Mouse (Mus musculus) thymus, adult 2 months (tissue): ENCODE measurements around the gene 4930426L09Rik. TPM values are rescaled to one million over a fixed set of nuclear protein-coding genes. Genes with fewer than 3 reads are reported as not detected.
A peak's percentile ranks its signal among the peaks of the same experiment; 100 is the strongest.

Experiments
- DNase-seq: peaks from one replicate; pipeline ENCODE4 v3.0.0; 2021
- H3K27ac ChIP-seq: fragments of 200-500 bp; 2 replicates; pipeline ENCODE4 v1.5.1; 2012; ENCODE audit warnings: low read length, control low read depth; ENCODE audit not compliant: control insufficient read depth, insufficient read depth
- H3K27me3 ChIP-seq: fragments of 200-500 bp; 2 replicates; pipeline ENCODE4 v1.6.1; 2012; ENCODE audit warnings: mild to moderate bottlenecking, low read length, moderate library complexity, mixed read lengths; ENCODE audit not compliant: control insufficient read depth, insufficient read depth
- H3K36me3 ChIP-seq: fragments of 200-500 bp; 2 replicates; pipeline ENCODE4 v1.6.1; 2012; ENCODE audit warnings: mild to moderate bottlenecking, low read length, moderate library complexity; ENCODE audit not compliant: control insufficient read depth, insufficient read depth
- H3K4me1 ChIP-seq: fragments of 200-500 bp; replicated peaks from 2 replicates; pipeline ENCODE4 v1.6.1; 2012; ENCODE audit warnings: low read length; ENCODE audit not compliant: control insufficient read depth, insufficient read depth
- H3K4me3 ChIP-seq: fragments of 200-500 bp; 2 replicates; pipeline ENCODE4 v1.5.1; 2012; ENCODE audit warnings: mild to moderate bottlenecking, low read length, control low read depth, moderate library complexity; ENCODE audit not compliant: control insufficient read depth, insufficient read depth
- CTCF ChIP-seq: fragments of 200-500 bp; IDR thresholded peaks from 2 replicates; pipeline ENCODE4 v1.5.1; 2012; ENCODE audit warnings: mild to moderate bottlenecking, control low read depth, low read length, moderate library complexity, borderline replicate concordance; ENCODE audit not compliant: control insufficient read depth, poor library complexity, insufficient read depth; ENCODE audit errors: extremely low read depth
- POLR2A ChIP-seq: fragments of 200-500 bp; IDR thresholded peaks from 2 replicates; pipeline ENCODE4 v1.6.1; 2012; ENCODE audit warnings: mild to moderate bottlenecking, low read length, control low read depth, moderate library complexity; ENCODE audit not compliant: control insufficient read depth, poor library complexity, insufficient read depth; ENCODE audit errors: extremely low read depth
- WGBS: fragments of 180-500 bp; shearing (Covaris S2); methylation state at CpG from one replicate; pipeline ENCODE4 v1.1.7; 2018; 5-methylcytosine and 5-hydroxymethylcytosine counted together
- polyA plus RNA-seq: library from polyadenylated mRNA; depleted of rRNA; stranded (reverse); fragments of >200 nt; gene quantifications from 2 replicates; pipeline ENCODE4 v1.2.3, GENCODE M21; 2012

4930426L09Rik gene
- polyA plus RNA-seq, 1 experiment: 2.0 TPM

DNA sequence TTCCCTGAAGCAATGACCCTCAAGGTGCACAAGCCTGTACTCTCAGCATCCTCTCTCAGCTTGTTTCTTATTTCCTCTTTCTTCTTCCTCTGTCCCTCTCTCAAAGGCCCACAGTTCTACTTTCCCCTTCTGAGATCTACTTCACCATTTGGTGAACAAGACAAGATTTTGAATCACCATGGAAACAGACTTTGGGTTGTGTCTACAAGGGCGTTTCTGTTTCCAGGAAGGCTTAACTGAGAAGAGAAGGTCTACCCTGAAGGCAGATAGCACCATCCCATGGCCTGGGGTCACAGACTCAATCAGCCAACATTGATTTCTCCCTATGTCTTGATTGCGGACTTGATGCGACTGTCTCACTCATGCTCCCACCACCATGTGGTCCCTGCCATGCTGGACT lies 9.3 kb upstream of the 4930426L09Rik start:
- H3K27ac ChIP-seq: no peak overlapping the region
- DNase-seq: no peak
- H3K4me1 ChIP-seq: peaks cover 13% of the 10 kb centered on the region
- no peaks in the 10 kb centered on the region; the same call in 1 of the 2 replicates for H3K36me3 ChIP-seq
- TF ChIP-seq CTCF: no peak
- TF ChIP-seq POLR2A: no peak
- H3K27me3 ChIP-seq: no peaks in the 10 kb centered on the region
- WGBS: 77% methylated on average over 3 of the region's 3 CpGs
- H3K4me3 ChIP-seq: no peak overlapping the region

DNA sequence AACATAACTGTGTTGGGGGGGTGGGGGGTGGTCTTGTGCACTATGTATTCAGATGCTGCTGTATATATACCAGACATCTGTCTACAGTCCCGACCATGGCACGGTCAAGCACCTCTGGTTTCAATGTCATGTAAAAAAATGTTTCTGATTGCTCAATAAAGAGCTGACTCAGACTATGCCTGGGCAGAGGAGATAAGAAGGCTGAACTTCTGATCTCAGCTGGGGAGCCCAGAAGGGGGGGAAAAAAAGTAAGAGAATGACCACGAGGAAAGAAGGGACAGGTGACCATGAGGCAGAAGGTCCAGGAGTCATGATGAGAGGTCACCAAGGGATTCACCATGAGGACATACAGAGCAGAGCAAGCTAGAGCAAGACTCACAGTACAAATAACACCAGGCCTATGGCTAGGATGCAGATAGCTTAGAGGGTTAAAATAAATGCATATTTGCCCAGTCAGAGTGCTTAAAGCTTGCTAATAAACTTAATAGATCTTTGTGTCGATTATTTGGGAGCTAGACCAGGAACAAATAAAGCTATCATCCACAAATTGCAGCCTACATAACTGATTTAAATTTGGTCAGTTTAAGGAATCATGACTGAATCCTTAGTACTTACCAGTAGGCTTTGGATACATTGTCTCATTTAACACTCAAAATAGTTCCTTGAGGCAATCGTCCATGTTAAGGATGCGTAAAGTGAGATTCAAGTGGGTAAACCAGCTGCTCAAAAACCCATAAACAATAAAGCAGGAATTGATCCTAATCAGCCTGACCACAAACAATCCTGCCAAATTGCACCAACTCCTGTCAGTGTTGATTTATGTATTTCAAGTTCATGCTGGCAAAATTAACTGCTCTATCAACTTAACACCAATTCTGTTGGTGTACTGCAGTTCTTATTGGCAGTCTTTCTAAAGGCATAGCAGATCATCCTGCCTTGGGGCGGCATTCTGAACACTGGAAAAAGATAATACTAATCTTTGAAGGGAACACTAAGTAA lies 5.3 kb upstream of the 4930426L09Rik start:
- no peak overlapping the region for H3K4me3 ChIP-seq
- 72% methylated on average over 7 of the region's 7 CpGs for WGBS
- H3K4me1 ChIP-seq: peaks cover 7% of the 10 kb centered on the region
- TF ChIP-seq CTCF (no peak), POLR2A (no peak)
- no peak overlapping the region for H3K27ac ChIP-seq
- H3K27me3 ChIP-seq: no peaks in the 10 kb centered on the region
- no peak for DNase-seq
- no peaks in the 10 kb centered on the region; the same call in 1 of the 2 replicates for H3K36me3 ChIP-seq

DNA sequence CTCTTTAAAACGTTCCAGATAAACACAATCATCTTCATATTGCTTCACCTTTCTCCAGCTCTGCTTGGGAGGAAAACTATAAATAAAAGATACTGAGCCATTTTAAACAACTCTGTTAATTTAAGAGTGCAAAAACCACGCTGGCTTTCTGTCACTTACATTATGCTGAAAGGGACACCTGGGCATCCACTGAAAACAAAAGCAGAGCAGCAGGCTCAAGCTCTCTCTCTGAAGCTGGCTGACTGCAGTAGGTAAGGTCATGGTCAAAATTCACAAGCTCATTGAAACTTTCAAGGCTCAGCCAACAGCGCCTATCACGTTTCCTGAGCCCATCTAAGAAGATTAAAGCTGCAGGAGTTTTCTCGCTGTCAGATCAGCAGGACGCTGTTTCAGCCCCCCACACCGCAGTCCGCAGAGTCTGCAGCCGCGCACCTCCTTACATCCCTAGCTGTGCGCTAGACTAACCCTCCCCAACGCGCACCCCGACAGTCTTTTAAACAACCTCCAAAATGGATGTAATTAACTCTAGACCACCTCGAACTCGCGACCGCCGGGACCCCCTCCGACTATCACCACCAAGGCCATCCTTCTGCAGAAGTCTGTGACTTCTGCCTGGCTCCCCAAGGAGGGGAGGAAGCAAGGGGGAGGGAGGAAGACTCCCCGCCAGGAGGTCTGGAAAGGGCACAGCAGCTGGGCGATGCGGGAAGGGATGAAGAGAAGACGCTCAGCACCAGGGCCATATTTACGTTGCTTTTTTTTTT lies 1.5 kb upstream of the 4930426L09Rik start:
- no peaks in the 10 kb centered on the region for H3K27me3 ChIP-seq
- no peak for TF ChIP-seq POLR2A
- TF ChIP-seq CTCF: no peak
- 1% methylated on average over 25 of the region's 25 CpGs for whole genome bisulfite sequencing
- H3K27ac ChIP-seq: peak overlapping the region; percentile 80; the same call in 1 of the 2 replicates
- peak; percentile 64 for DNase-seq
- no peaks in the 10 kb centered on the region; the same call in 1 of the 2 replicates for H3K36me3 ChIP-seq
- H3K4me1 ChIP-seq: peaks cover 16% of the 10 kb centered on the region
- H3K4me3 ChIP-seq: peak overlapping the region; percentile 85

DNA sequence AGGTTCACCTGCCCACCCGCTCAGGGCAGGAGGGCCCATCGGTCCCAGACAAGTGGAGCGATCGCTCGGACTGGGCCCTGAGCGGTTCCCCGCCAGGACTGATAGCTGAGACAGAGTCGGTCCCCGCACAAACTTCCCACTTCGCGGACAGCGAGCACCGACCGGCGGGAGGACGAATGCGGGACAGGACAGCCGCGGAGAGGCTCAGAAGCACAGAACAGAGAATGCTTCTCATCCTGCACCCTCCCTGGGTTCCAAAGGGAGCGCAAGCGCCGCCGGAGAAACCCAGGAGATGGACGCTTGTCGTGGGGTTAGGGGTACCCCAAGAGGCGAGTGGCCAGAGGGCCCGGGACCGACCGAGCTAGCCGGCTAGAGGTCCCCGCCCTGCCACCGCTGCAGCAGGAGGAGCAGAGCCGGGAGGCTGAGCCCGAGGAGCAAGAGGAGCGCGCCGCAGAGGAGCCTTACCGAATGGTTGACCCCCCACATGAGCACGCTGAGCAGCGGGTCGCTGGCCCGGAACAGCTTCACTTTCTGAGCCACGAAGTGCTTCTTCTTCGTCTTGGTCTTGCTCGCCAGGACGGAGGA lies 664 bp upstream of the 4930426L09Rik start:
- Histone ChIP-seq H3K36me3 (no peaks in the 10 kb centered on the region), H3K4me1 (peaks cover 16% of the 10 kb centered on the region), H3K4me3 (peak overlapping the region; percentile 85), H3K27ac (peak overlapping the region; percentile 80), H3K27me3 (no peaks in the 10 kb centered on the region)
- DNase-seq: peak; percentile 53
- no peak for TF ChIP-seq CTCF
- no peak for TF ChIP-seq POLR2A
- under 1% methylated on average over 46 of the region's 46 CpGs for WGBS

DNA sequence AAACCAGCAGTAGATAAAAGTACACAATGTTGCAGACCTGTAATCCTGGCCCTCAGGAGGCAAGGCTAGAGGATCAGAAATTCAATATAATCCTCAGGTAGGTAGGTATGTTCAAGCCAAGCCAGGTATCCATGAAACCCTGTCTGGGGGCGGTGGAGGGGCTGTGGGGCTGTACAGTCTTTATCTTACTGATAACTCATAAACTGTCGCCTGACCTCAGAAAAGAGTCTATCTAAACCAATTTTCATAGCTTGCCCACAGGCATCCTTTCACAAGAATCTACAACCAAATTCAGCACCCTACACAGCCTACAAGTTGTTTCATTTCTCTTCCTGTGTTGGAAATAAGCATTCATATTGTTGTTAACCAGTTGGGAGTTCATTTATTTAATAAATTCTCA lies 1.3 kb downstream of the 4930426L09Rik start:
- DNase-seq: no peak
- TF ChIP-seq CTCF: no peak
- no peak for TF ChIP-seq POLR2A
- peaks cover 26% of the 10 kb centered on the region for H3K4me1 ChIP-seq
- H3K27ac ChIP-seq: peak overlapping the region; percentile 50; the same call in 1 of the 2 replicates
- H3K36me3 ChIP-seq: no peaks in the 10 kb centered on the region
- 89% methylated on average over 2 of the region's 2 CpGs for WGBS
- no peak overlapping the region for H3K4me3 ChIP-seq
- no peaks in the 10 kb centered on the region for H3K27me3 ChIP-seq

DNA sequence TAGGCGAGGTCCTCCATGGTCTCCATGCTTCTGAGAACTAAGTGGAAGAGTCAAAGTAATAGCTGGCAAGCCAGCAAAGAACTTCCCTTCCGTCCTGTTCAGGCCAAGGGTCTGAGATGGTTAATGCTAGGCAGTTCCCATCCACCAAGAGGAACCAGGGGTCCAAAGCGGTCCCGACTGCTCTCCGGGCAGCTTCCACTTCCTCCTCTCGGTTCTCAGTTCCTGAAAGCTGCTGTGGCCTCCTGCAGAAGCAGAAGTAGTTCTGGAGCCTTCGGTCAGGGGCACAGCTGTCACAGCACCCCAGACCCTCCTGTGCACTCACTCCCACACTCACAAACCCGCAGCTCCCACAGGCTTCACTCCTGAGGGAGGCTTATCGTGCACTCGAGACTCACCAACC lies 6.7 kb downstream of the 4930426L09Rik start:
- H3K36me3 ChIP-seq: no peaks in the 10 kb centered on the region
- H3K4me3 ChIP-seq: no peak overlapping the region
- no peak for DNase-seq
- WGBS: 14% methylated on average over 10 of the region's 10 CpGs
- no peak for TF ChIP-seq POLR2A
- H3K27me3 ChIP-seq: no peaks in the 10 kb centered on the region
- H3K4me1 ChIP-seq: peaks cover 43% of the 10 kb centered on the region
- H3K27ac ChIP-seq: peak overlapping the region; percentile 87
